Mouse (Mus musculus) left cerebral cortex, postnatal 25 days (tissue): ENCODE data around the gene Rhox4a. TPM values are rescaled to one million over a fixed set of nuclear protein-coding genes. Genes with fewer than 3 reads are reported as not detected.
"Not testable (repeated sequence)": the region's sequence is repeated elsewhere in the genome, so short reads cannot be mapped to it uniquely, and the experiment has no call there.

Source experiments
- DNase-seq, 2 experiments: peaks; one replicate each; pipeline ENCODE4 v3.0.0; 2022; ENCODE audit warnings: low spot score in 2 of 2, mixed read lengths in 1 of 2
- intact Hi-C: fragments of 180-260 bp; cut with DNase I; formaldehyde crosslinking; loops from one replicate; pipeline ENCODE4 v1.15.1; 2025
- total RNA-seq, 2 experiments: library from RNA; stranded (reverse); gene quantifications; 2 replicates each; pipeline ENCODE4 v1.2.3; 2021

Gene Rhox4a
- total RNA-seq, result not detected

DNA sequence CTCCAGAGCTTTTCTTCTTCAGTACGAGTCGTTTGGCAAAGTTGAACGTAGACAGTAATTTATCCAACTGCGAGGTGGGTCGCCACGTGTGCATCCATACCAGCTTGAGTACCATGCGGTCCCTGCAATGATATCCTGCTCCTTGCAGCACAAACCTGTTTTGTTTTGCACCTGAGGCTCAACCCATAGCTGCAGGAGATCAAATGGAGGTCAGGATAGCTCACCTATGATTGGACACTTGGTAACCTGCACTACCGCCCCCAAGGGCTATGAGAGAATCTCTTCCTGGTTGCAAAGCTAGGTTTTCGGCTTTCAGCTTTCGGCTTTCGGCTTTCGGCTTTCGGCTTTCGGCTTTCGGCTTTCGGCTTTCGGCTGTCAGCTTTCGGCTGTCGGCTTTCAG lies at the start of gene Rhox4a:
TSS of gene Rhox4a (plus strand) at position 301 of the 400 bp plus-strand sequence.
- intact Hi-C loops, result not testable (repeated sequence)

DNA sequence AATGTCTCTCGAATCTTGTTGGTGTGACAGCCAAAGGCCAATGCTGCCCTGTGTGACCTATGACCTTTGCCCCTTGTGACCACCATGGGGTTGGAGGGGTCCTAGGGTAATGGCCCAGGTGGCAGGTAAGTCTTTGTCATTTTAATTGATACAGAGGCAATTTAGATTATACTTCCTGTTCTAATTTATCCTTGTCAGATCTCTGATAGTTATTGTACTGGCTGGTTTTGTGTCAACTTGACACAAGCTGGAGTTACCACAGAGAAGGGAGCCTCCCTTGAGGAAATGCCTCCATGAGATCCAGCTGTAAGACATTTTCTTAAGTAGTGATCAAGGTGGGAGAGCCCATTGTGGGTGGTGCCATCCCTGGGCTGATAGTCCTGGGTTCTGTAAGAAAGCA lies 43.0 kb upstream of the Rhox4a start, which contains the start of gene Rhox1:
TSS of gene Rhox1 (minus strand) at position 101 of the 400 bp plus-strand sequence.
- DNase-seq, intact Hi-C loops: not testable (repeated sequence)

More for the DNA sequence above, at the start of gene Rhox4a:
- not testable (repeated sequence) for DNase-seq

DNA sequence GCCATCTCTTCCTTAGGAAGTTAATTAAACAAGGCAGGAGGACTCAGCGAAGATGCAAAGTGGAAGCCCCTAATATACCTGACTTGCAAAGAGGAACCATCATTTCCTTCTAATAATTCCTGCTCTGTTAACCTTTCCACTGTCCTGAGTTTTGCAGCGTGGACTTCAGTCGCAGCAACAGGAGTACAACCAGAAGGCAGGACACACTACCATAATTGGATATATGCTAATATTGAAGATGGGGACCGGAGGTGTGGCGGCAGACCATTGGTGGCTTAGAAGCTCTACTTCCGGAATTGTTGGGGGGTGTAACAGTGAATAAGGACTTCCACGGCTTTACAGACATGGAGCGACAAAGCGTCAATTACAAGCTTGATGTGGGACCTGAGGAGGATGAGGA lies 20.5 kb upstream of the Rhox4a start, which contains the start of gene Rhox2a:
TSS of gene Rhox2a (plus strand) at position 301 of the 400 bp plus-strand sequence.
- DNase-seq, intact Hi-C loops: not testable (repeated sequence)

DNA sequence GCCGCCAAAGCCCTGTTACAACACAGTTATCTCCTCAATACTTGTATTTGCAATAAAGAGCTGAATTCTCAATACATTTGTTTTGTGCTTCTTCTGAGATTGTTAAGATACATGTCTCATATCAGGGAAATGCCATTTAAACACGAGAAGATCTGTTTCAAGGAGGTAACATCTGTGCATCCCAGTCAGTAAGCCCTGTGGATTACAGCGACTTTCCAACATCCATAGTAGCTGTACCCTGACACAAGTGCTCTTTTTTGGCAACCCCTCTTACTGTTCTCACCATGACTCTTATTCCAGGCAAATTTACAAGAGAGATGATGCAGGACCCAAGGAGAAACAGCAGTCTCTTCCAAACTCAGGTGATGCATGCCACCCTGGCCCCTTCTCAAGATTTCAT lies 15.5 kb upstream of the Rhox4a start, which contains the start of gene Rhox3a:
TSS of gene Rhox3a (plus strand) at position 301 of the 400 bp plus-strand sequence.
- DNase-seq, intact Hi-C loops: not testable (repeated sequence)

Other genes with a start within 250 kb of the Rhox4a start
- gene Sowahd, start 216.5 kb upstream of the Rhox4a start, total RNA-seq, result not detected
- 100 to 1,000 TPM; 246 to 253 TPM for gene Rpl39, start 179.9 kb upstream of the Rhox4a start, total RNA-seq
- gene Upf3b, start 155.0 kb upstream of the Rhox4a start, total RNA-seq, result 10 to 100 TPM; 13.7 to 16.0 TPM
- 10 to 100 TPM; 12.5 to 14.1 TPM for gene Nkap, start 138.5 kb upstream of the Rhox4a start, total RNA-seq
- not detected for gene Akap14, start 96.5 kb upstream of the Rhox4a start, total RNA-seq
- 100 to 1,000 TPM; 227 to 238 TPM for gene Ndufa1, start 74.2 kb upstream of the Rhox4a start, total RNA-seq
- 1 to 10 TPM; 7.4 TPM for gene Rnf113a1, start 74.1 kb upstream of the Rhox4a start, total RNA-seq
- not detected for gene Gm9, start 54.3 kb upstream of the Rhox4a start, total RNA-seq
- gene Rhox1, start 43.1 kb upstream of the Rhox4a start, total RNA-seq, result not detected
- gene Rhox2a, start 20.4 kb upstream of the Rhox4a start, total RNA-seq, result not detected
- not detected for gene Rhox3a, start 15.4 kb upstream of the Rhox4a start, total RNA-seq
- gene Rhox3a2, start 114.7 kb downstream of the Rhox4a start, total RNA-seq, result not detected
- gene Rhox4a2, start 125.5 kb downstream of the Rhox4a start, total RNA-seq, result not detected
- not detected for gene Rhox2b, start 146.7 kb downstream of the Rhox4a start, total RNA-seq
- gene Rhox4b, start 167.2 kb downstream of the Rhox4a start, total RNA-seq, result not detected
- not detected for gene Rhox2c, start 188.3 kb downstream of the Rhox4a start, total RNA-seq
- gene Rhox3c, start 193.2 kb downstream of the Rhox4a start, total RNA-seq, result not detected
- gene Rhox4c, start 215.0 kb downstream of the Rhox4a start, total RNA-seq, result not detected
- not detected for gene Rhox2d, start 228.1 kb downstream of the Rhox4a start, total RNA-seq
- gene Rhox4d, start 249.0 kb downstream of the Rhox4a start, total RNA-seq, result not detected